Mouse (Mus musculus): ENCODE measurements at regions not wholly inside any gene's neighbourhood (a gene's known extent, or its start where the extent isn't known, plus 50 kb on each side); places are given as distances from the start of the nearest gene placed in this dataset.

DNA sequence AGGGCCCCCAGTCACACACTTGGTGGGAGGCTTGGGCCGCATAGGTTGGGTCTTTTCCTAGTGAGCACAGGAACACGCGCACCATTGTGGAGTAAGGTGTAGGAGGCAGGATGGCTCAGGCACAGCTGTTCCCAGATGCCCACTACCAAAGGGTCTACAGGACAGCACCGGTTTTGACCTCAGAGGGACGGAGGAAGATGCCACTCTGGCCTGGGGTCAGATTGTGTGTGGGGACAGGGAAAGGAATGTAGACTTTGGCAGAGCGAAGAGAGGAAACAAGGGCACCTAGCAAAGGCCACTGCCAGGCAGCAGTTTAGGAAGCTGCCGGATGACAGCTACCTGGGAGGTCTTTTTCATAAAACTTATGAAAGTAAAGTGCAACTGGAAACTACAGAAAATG, 73.5 kb upstream of the Slc25a13 start:
- no peak for ATAC-seq (ENCODE audit: low read depth)
- H3K9me3 ChIP-seq (replicated peaks; ENCODE audit: control insufficient read depth, low read length), result no peaks in the 10 kb centered on the region
- H3K27me3 ChIP-seq (ENCODE audit: control insufficient read depth, insufficient read depth, low read depth, low read length), result no peaks in the 10 kb centered on the region
- H3K4me3 ChIP-seq (ENCODE audit: low read depth, low read length), result no peak overlapping the region
- no peaks in the 10 kb centered on the region for H3K4me1 ChIP-seq (ENCODE audit: control insufficient read depth, low read depth, low read length)
- no peak overlapping the region for H3K4me2 ChIP-seq (ENCODE audit: low read depth, low read length)
- 75% methylated on average over 7 of the region's 7 CpGs for WGBS (ENCODE audit: insufficient replicate concordance)
- no peak overlapping the region for H3K9ac ChIP-seq (ENCODE audit: low read depth, low read length)
- no peaks in the 10 kb centered on the region for H3K36me3 ChIP-seq (ENCODE audit: control insufficient read depth, insufficient read depth)
- no peak overlapping the region for H3K27ac ChIP-seq (ENCODE audit: low read length)

DNA sequence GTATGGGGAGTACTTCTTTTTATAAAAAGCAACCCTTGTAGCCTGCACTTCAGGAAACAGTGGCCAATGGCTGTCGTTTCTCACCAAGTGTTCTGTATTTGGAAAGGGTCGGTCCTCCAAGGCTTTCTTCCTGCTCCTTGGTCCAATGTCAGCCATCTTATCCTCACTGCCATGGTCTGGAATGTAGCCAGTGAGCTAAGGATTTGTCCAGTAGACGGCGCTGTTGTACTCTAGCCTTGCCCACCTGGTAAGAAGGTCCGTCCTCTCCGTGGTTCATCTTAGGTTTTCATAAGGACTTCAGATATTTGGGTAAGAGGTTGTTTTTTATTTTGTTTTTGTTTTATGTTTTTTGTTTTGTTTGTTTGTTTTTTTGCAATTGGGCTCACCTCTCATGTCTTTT, 72.8 kb upstream of the Slc25a13 start:
- Histone ChIP-seq H3K9ac (ENCODE audit: low read depth, low read length) (no peak overlapping the region), H3K4me1 (ENCODE audit: control insufficient read depth, low read depth, low read length) (no peaks in the 10 kb centered on the region), H3K27me3 (ENCODE audit: control insufficient read depth, insufficient read depth, low read depth, low read length) (no peaks in the 10 kb centered on the region), H3K27ac (ENCODE audit: low read length) (no peak overlapping the region), H3K36me3 (ENCODE audit: control insufficient read depth, insufficient read depth) (no peaks in the 10 kb centered on the region), H3K9me3 (replicated peaks; ENCODE audit: control insufficient read depth, low read length) (no peaks in the 10 kb centered on the region), H3K4me3 (ENCODE audit: low read depth, low read length) (no peak overlapping the region), H3K4me2 (ENCODE audit: low read depth, low read length) (no peak overlapping the region)
- whole genome bisulfite sequencing (ENCODE audit: insufficient replicate concordance), result 29% methylated on average over 6 of the region's 6 CpGs
- ATAC-seq (ENCODE audit: low read depth), result no peak

DNA sequence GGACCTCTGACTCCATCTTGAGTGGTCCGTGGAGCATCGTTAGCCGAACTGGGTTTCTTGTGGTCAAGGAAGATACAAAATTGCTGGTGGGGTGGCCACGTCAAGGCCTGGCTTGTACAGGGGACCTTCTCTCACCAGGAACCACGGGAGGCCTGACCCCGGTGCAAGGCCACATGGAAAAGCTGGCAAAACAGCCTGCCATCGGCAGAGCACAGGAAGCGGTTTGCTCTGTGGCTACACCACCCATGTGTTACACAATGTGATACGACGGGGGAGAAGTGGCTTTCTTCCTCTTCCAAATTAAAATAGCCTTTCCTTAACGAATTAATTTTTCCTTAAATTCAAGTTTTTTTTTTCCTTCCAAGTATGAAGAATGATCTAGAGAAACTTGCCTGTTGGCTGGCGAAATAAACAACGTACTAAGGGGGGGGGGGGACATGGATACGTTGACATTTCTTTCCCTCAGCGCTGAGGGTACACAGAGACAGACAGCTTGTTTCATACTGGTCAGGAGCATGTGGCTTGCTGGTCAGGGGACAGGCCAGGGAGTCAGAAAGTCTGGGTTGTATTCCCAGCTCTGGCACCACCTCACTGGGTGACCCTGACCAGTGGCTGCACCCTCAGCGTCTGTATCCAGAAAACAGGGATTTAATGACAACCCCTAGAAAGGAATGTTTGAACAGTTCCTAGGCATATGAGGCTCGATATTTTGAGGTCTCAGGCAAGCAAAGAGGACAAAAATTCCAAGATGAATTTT, 64.0 kb upstream of the Slc25a13 start:
- H3K27me3 ChIP-seq (ENCODE audit: control insufficient read depth, insufficient read depth, low read depth, low read length), result no peaks in the 10 kb centered on the region
- no peak overlapping the region for H3K4me3 ChIP-seq (ENCODE audit: low read depth, low read length)
- WGBS (ENCODE audit: insufficient replicate concordance), result 33% methylated on average over 17 of the region's 17 CpGs
- no peak overlapping the region for H3K27ac ChIP-seq (ENCODE audit: low read length)
- H3K36me3 ChIP-seq (ENCODE audit: control insufficient read depth, insufficient read depth), result no peaks in the 10 kb centered on the region
- no peaks in the 10 kb centered on the region for H3K4me1 ChIP-seq (ENCODE audit: control insufficient read depth, low read depth, low read length)
- H3K9me3 ChIP-seq (replicated peaks; ENCODE audit: control insufficient read depth, low read length), result no peaks in the 10 kb centered on the region
- ATAC-seq (ENCODE audit: low read depth), result no peak
- no peak overlapping the region for H3K9ac ChIP-seq (ENCODE audit: low read depth, low read length)
- H3K4me2 ChIP-seq (ENCODE audit: low read depth, low read length), result no peak overlapping the region

DNA sequence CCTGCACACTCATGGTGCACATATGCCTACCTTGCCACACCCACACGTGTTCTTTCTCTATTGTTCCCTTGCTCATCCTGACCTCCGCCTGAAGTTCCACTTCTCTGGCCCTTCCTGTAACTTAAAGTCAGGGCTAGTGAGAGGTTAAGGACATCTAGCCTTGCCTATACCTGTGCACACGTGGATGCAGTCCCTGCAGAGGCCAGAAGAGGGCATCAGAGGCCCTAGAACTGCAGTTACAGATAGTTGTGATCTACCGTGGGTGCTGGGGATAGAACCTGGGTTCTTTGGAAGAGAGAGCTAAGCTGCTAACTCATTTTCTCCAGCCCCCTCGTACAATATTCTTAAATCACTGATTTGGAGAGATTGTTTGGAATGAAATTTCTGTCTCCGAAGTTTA, 62.7 kb upstream of the Slc25a13 start:
- H3K27ac ChIP-seq (ENCODE audit: low read length), result no peak overlapping the region
- no peak overlapping the region for H3K9ac ChIP-seq (ENCODE audit: low read depth, low read length)
- no peaks in the 10 kb centered on the region for H3K4me1 ChIP-seq (ENCODE audit: control insufficient read depth, low read depth, low read length)
- no peaks in the 10 kb centered on the region for H3K27me3 ChIP-seq (ENCODE audit: control insufficient read depth, insufficient read depth, low read depth, low read length)
- H3K9me3 ChIP-seq (replicated peaks; ENCODE audit: control insufficient read depth, low read length), result no peaks in the 10 kb centered on the region
- 57% methylated on average over 6 of the region's 6 CpGs for WGBS (ENCODE audit: insufficient replicate concordance)
- no peak overlapping the region for H3K4me3 ChIP-seq (ENCODE audit: low read depth, low read length)
- H3K4me2 ChIP-seq (ENCODE audit: low read depth, low read length), result no peak overlapping the region
- no peak for ATAC-seq (ENCODE audit: low read depth)
- no peaks in the 10 kb centered on the region for H3K36me3 ChIP-seq (ENCODE audit: control insufficient read depth, insufficient read depth)

DNA sequence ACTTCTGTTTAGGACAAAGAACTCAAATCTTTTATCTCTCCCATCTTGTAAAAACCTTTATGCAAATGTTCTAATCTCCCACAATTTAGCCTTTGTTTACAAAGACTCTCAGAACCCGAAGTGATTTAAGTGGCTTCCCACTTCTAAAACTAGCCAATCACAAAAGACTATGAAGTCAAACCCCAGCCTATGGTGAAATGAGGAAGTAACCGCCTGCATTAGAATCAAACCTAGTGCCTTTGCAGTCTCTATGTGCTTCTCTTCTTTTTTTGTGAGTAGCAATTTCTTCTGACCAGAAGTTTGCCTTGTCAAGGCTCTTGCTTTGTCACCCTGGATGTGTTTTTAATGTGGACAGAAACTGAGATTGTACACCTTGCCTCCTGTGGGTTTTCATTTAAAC, 53.6 kb upstream of the Slc25a13 start:
- no peaks in the 10 kb centered on the region for H3K9me3 ChIP-seq (replicated peaks; ENCODE audit: control insufficient read depth, low read length)
- no peak overlapping the region for H3K4me2 ChIP-seq (ENCODE audit: low read depth, low read length)
- 20% methylated on average over 2 of the region's 2 CpGs for WGBS (ENCODE audit: insufficient replicate concordance)
- no peaks in the 10 kb centered on the region for H3K36me3 ChIP-seq (ENCODE audit: control insufficient read depth, insufficient read depth)
- no peaks in the 10 kb centered on the region for H3K27me3 ChIP-seq (ENCODE audit: control insufficient read depth, insufficient read depth, low read depth, low read length)
- no peaks in the 10 kb centered on the region for H3K4me1 ChIP-seq (ENCODE audit: control insufficient read depth, low read depth, low read length)
- no peak overlapping the region for H3K4me3 ChIP-seq (ENCODE audit: low read depth, low read length)
- ATAC-seq (ENCODE audit: low read depth), result no peak
- no peak overlapping the region for H3K9ac ChIP-seq (ENCODE audit: low read depth, low read length)
- no peak overlapping the region for H3K27ac ChIP-seq (ENCODE audit: low read length)

All from liver, embryonic 16.5 days (tissue).